Mouse (Mus musculus): ENCODE data around the gene Fam227a.
A peak's percentile ranks its signal among the peaks of the same experiment; 100 is the strongest.

DNA sequence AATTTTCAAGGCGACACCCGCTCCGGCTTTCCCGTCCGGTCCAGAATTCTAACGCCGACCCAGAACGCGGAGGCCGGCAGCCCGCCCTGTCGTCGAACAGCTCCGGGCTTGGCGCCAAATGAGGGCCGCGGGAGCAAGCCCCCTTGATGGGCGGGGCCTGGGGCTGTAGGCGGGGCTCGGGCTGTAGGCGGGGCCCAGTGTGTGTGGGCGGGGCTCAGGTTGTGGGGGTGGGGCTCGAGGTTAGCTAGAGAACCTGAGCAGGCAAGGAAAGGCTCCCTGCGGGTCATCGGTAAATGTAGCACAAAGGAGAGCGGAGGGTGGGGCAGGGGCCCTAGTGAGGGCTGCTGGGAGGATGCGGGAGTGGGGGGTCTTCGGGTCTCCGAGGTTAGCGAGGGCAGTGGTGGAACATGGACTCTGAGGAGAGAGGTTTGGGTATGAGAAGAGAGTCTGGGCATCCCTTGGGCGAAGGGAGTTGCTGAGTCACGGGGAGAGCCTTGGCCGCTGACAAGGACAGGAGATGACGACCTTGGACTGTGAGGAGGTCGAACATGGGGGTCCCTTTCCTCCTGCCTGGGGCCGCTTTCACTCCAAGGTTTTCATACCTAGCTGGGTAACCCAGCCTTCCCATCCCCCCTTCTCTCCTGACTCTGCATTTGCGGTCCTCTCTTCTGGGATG is 53.6 kb downstream of the Fam227a start, which contains the start of gene Dmc1:
- TF ChIP-seq CHD2 (IDR thresholded peaks at IDR 0.05; ENCODE audit: low read depth, low read length) = no peak
- TF ChIP-seq ZC3H11A (IDR thresholded peaks at IDR 0.05; ENCODE audit: borderline replicate concordance, low read depth, low read length) = no peak
- no peak for TF ChIP-seq ZNF384 (IDR thresholded peaks at IDR 0.05; ENCODE audit: low read depth, low read length)
- peak; percentile 26; the same call in 1 of the 2 replicates for TF ChIP-seq HCFC1 (IDR thresholded peaks at IDR 0.05; ENCODE audit: borderline replicate concordance, insufficient read depth, low read length)
- peak; percentile 69 for TF ChIP-seq MAFK (IDR thresholded peaks at IDR 0.05; ENCODE audit: insufficient read depth, low read depth, low read length)

Measured in ES-E14 (cell line).